In the genomic region with DNA sequence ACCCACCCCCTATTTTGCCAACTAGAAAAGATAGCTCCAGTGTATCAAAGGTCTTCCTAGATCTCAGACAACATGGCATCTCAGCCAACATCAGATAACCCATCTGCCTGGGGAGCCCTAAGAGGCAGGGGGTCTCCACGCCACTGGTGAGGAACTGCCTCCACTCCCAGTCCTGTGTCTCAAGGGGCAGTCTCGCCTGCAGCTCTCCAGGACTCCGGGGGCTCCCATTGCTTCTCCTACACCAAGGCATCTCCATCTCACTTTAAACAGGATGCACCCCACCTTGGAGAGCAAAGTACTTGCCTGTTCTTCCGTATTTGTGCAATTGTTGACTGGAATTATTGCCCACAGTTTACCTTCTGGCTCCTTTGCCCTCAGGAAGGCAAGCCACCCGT, we compare ENCODE assay signal across 9 mouse cellular contexts. TPM values are rescaled to one million over a fixed set of nuclear protein-coding genes. Genes with fewer than 3 reads are reported as not detected.
DNase-seq lines count a peak whose midpoint lies in the region; ATAC-seq and TF ChIP-seq lines count a peak whose summit lies in the region.
"Had no signal": no experiment of that assay in that cellular context is flagged by ENCODE, and none has a peak within 500 bp of the region (broad histone marks: within the 10 kb centered on the region; RNA-seq: fewer than 3 reads in every experiment).

No protein-coding gene starts in this region.

- H3K36me3 ChIP-seq in heart, embryonic 15.5 days = peaks cover 19% of the 10 kb centered on the region; the same call in 1 of the 2 replicates
- H3K36me3 ChIP-seq in CH12.LX (replicated peaks in 1 of 2; ENCODE audit: control insufficient read depth in 1 of 2, insufficient read depth in 1 of 2, low read length in 1 of 2) = peaks cover 0 to 4% of the 10 kb centered on the region in 2 experiments
- peaks cover 15% of the 10 kb centered on the region; the same call in 1 of the 2 replicates for H3K36me3 ChIP-seq in heart, embryonic 16.5 days (ENCODE audit: control insufficient read depth, insufficient read depth)
- peaks cover 2% of the 10 kb centered on the region; the same call in 1 of the 2 replicates for H3K36me3 ChIP-seq in limb, embryonic 15.5 days

- peak overlapping the region; percentile 83 for H3K27ac ChIP-seq in heart, embryonic 15.5 days
- peak overlapping the region; percentile 85 for H3K27ac ChIP-seq in CH12.LX (ENCODE audit: insufficient read depth, low read depth)
- peak overlapping the region; percentile 91 for H3K27ac ChIP-seq in heart, embryonic 16.5 days (ENCODE audit: low read length)
- peak overlapping the region; percentile 71 for H3K27ac ChIP-seq in limb, embryonic 15.5 days
- H3K27ac ChIP-seq in cerebellum, adult 2 months (ENCODE audit: insufficient read depth, low read length) = no peak overlapping the region
- H3K27ac ChIP-seq: neural tube, embryonic 12.5 days had no signal

- no peak for DNase-seq in heart, postnatal 4 days
- DNase-seq in CH12.LX (ENCODE audit: extremely low read depth) = no peak
- no peak for DNase-seq in adipocyte (ENCODE audit: low spot score)
- no peak for DNase-seq in cerebellum, adult 2 months
- DNase-seq in gastrocnemius, postnatal 14 days = no peak

- TF ChIP-seq CTCF in CH12.LX (conservative IDR thresholded peaks at IDR 0.05 in 1 of 2, IDR thresholded peaks at IDR 0.05 in 1 of 2; ENCODE audit: low read depth in 2 of 2, low read length in 2 of 2) = no peak
- no peak for TF ChIP-seq CTCF in cerebellum, adult 2 months (IDR thresholded peaks at IDR 0.05; ENCODE audit: borderline replicate concordance, insufficient read depth, low read depth, low read length)

- dilution Hi-C loops in CH12.LX (cut with MboI; ENCODE audit: extremely low pct_ligation_motif_present, extremely low pct_unique_long_range_greater_than_20kb, low sequenced_read_pairs) = no loop called here

- H3K4me1 ChIP-seq in heart, embryonic 15.5 days (replicated peaks) = peaks cover 35% of the 10 kb centered on the region
- peaks cover 37 to 73% of the 10 kb centered on the region in 2 experiments for H3K4me1 ChIP-seq in CH12.LX (ENCODE audit: control insufficient read depth in 1 of 2, insufficient read depth in 2 of 2)
- H3K4me1 ChIP-seq in heart, embryonic 16.5 days (ENCODE audit: control insufficient read depth, insufficient read depth, low read length) = peaks cover 27% of the 10 kb centered on the region
- H3K4me1 ChIP-seq in limb, embryonic 15.5 days = peaks cover 28% of the 10 kb centered on the region
- H3K4me1 ChIP-seq in cerebellum, adult 2 months (ENCODE audit: control insufficient read depth, insufficient read depth, low read length) = no peaks in the 10 kb centered on the region; the same call in 1 of the 2 replicates

- no peak for ATAC-seq in heart, embryonic 15.5 days (replicated peaks; ENCODE audit: insufficient number of reproducible peaks, insufficient read depth, low FRiP score, low read depth)
- no peak for ATAC-seq in heart, embryonic 16.5 days (replicated peaks; ENCODE audit: extremely low read depth, insufficient read depth, low FRiP score)
- no peak for ATAC-seq in limb, embryonic 15.5 days (ENCODE audit: insufficient number of reproducible peaks, low FRiP score, low TSS enrichment, low read depth)

- H3K9ac ChIP-seq in heart, embryonic 15.5 days = no peak overlapping the region
- H3K9ac ChIP-seq in CH12.LX (ENCODE audit: insufficient read depth, low read depth) = 0 out of 2 replicates have a peak overlapping the region, but pooled peaks have one; percentile 4
- peak overlapping the region; percentile 15; the same call in 1 of the 2 replicates for H3K9ac ChIP-seq in heart, embryonic 16.5 days (ENCODE audit: low read length)
- H3K9ac ChIP-seq in limb, embryonic 15.5 days = no peak overlapping the region
- H3K9ac ChIP-seq: neural tube, embryonic 12.5 days had no signal

- intact Hi-C loops in gastrocnemius, postnatal 14 days (cut with DNase I; ENCODE audit: low total_unique reads) = no loop called here

- no peaks in the 10 kb centered on the region for H3K9me3 ChIP-seq in heart, embryonic 15.5 days (replicated peaks)
- no peaks in the 10 kb centered on the region for H3K9me3 ChIP-seq in CH12.LX (replicated peaks; ENCODE audit: low read length)
- H3K9me3 ChIP-seq in heart, embryonic 16.5 days (replicated peaks; ENCODE audit: control insufficient read depth, low read length) = no peaks in the 10 kb centered on the region
- H3K9me3 ChIP-seq in limb, embryonic 15.5 days = no peaks in the 10 kb centered on the region
- H3K9me3 ChIP-seq: neural tube, embryonic 12.5 days had no signal

- H3K4me2 ChIP-seq in heart, embryonic 15.5 days = no peak overlapping the region
- H3K4me2 ChIP-seq in CH12.LX (ENCODE audit: insufficient read depth, low read depth, poor library complexity, severe bottlenecking) = peak overlapping the region; percentile 79; the same call in 1 of the 2 replicates
- peak overlapping the region; percentile 18; the same call in 1 of the 2 replicates for H3K4me2 ChIP-seq in heart, embryonic 16.5 days (ENCODE audit: low read depth, low read length)
- H3K4me2 ChIP-seq in limb, embryonic 15.5 days = no peak overlapping the region
- H3K4me2 ChIP-seq: neural tube, embryonic 12.5 days had no signal

- H3K79me2 ChIP-seq in CH12.LX (replicated peaks; ENCODE audit: control insufficient read depth, extremely low read depth, insufficient read depth, poor library complexity, severe bottlenecking) = peaks cover 5% of the 10 kb centered on the region

- no peak overlapping the region for H3K4me3 ChIP-seq in heart, embryonic 15.5 days
- H3K4me3 ChIP-seq in CH12.LX (replicated peaks in 1 of 3; ENCODE audit: low read depth in 2 of 3, low read length in 2 of 3, poor library complexity in 1 of 3) = no peak overlapping the region
- H3K4me3 ChIP-seq in heart, embryonic 16.5 days (ENCODE audit: low read length) = no peak overlapping the region
- no peak overlapping the region for H3K4me3 ChIP-seq in limb, embryonic 15.5 days
- H3K4me3 ChIP-seq in cerebellum, adult 2 months (replicated peaks; ENCODE audit: insufficient read depth, low read depth, low read length) = no peak overlapping the region
- H3K4me3 ChIP-seq: neural tube, embryonic 12.5 days had no signal

- no peaks in the 10 kb centered on the region for H3K27me3 ChIP-seq in heart, embryonic 15.5 days
- no peaks in the 10 kb centered on the region for H3K27me3 ChIP-seq in CH12.LX (replicated peaks)
- no peaks in the 10 kb centered on the region for H3K27me3 ChIP-seq in heart, embryonic 16.5 days (ENCODE audit: control insufficient read depth, insufficient read depth, low read length)
- no peaks in the 10 kb centered on the region for H3K27me3 ChIP-seq in limb, embryonic 15.5 days
- H3K27me3 ChIP-seq in cerebellum, adult 2 months (ENCODE audit: control insufficient read depth, insufficient read depth, low read length) = no peaks in the 10 kb centered on the region
- H3K27me3 ChIP-seq: neural tube, embryonic 12.5 days had no signal

- no peak for TF ChIP-seq POLR2A in CH12.LX (IDR thresholded peaks at IDR 0.05; ENCODE audit: low read depth, low read length)
- no peak for TF ChIP-seq POLR2A in cerebellum, adult 2 months (IDR thresholded peaks at IDR 0.05; ENCODE audit: borderline replicate concordance, insufficient read depth, low read length)

- TF ChIP-seq EP300 in CH12.LX (IDR thresholded peaks at IDR 0.05; ENCODE audit: low read length) = no peak

- 46% methylated on average over 5 of the region's 5 CpGs for WGBS in heart, embryonic 15.5 days
- whole genome bisulfite sequencing in heart, embryonic 16.5 days = 62% methylated on average over 5 of the region's 5 CpGs
- WGBS in limb, embryonic 15.5 days = 62% methylated on average over 5 of the region's 5 CpGs
- WGBS in cerebellum, adult 2 months = 58% methylated on average over 5 of the region's 5 CpGs

- TF ChIP-seq RAD21 in CH12.LX (IDR thresholded peaks at IDR 0.05; ENCODE audit: low read depth, low read length) = no peak

- in situ Hi-C loops in CH12.LX (cut with MboI; ENCODE audit: low pct_ligation_motif_present, low pct_unique_long_range_greater_than_20kb, low sequenced_read_pairs) = no loop called here

TF ChIP-seq in CH12.LX, 34 proteins besides CTCF, POLR2A, EP300 and RAD21:
- TF ChIP-seq PAX5 (IDR thresholded peaks at IDR 0.05; ENCODE audit: low read length) = no peak
- TF ChIP-seq CHD2 (IDR thresholded peaks at IDR 0.05; ENCODE audit: low read length) = no peak
- TF ChIP-seq ETS1 (conservative IDR thresholded peaks at IDR 0.05; ENCODE audit: low read depth, low read length) = no peak
- no peak for TF ChIP-seq POLR2AphosphoS2 (IDR thresholded peaks at IDR 0.05; ENCODE audit: low read depth, low read length)
- no peak for TF ChIP-seq USF1 (IDR thresholded peaks at IDR 0.05; ENCODE audit: low read depth, low read length)
- TF ChIP-seq JUN (IDR thresholded peaks at IDR 0.05; ENCODE audit: insufficient read depth, low read depth, low read length) = no peak
- TF ChIP-seq MXI1 (IDR thresholded peaks at IDR 0.05; ENCODE audit: low read depth, low read length) = no peak
- no peak for TF ChIP-seq KAT2A (IDR thresholded peaks at IDR 0.05; ENCODE audit: insufficient replicate concordance, low read length)

RNA-seq across cellular contexts. Expression of gene A930033H14Rik, which starts 40.8 kb away (rescaled TPM):
- polyA plus RNA-seq in heart, embryonic 15.5 days (2015; fragmentation: Nextera tagmentation; extraction: Ambion mirVana) = 1.5 and 1.8 TPM in 2 replicates
- total RNA-seq in heart, postnatal 4 days (2021) = 1 to 10 TPM; 6.0 to 6.6 TPM
- total RNA-seq in CH12.LX (2012; rRNA removed) (0.84 and 0.85 TPM in 2 replicates), CH12.LX (2014; rRNA removed) (0.13 and 0.15 TPM in 2 replicates)
- polyA plus RNA-seq in CH12.LX (2012; ENCODE audit: insufficient read length, low read depth) = 0.46 and 0.50 TPM in 2 replicates
- polyA plus RNA-seq in heart, embryonic 16.5 days (2015; fragmentation: Nextera tagmentation; extraction: Ambion mirVana) = 1.4 and 1.9 TPM in 2 replicates
- 3.0 and 3.1 TPM in 2 replicates for polyA plus RNA-seq in limb, embryonic 15.5 days (2015; fragmentation: Nextera tagmentation; extraction: Ambion mirVana)
- polyA plus RNA-seq in cerebellum, adult 2 months (2012; rRNA removed) = 0.92 and 1.0 TPM in 2 replicates
- 1 to 10 TPM; 2.9 to 3.4 TPM for total RNA-seq in gastrocnemius, postnatal 14 days (2021)

Comparison
In these comparisons a context has a peak if more than half of its experiments do, and no peak if none do; other contexts are left out.
1. H3K4me2 ChIP-seq: peak in CH12.LX (single experiment) and heart, embryonic 16.5 days (single experiment); none in heart, embryonic 15.5 days (single experiment) and limb, embryonic 15.5 days (single experiment).
2. H3K9ac ChIP-seq: peak in CH12.LX (single experiment) and heart, embryonic 16.5 days (single experiment); none in heart, embryonic 15.5 days (single experiment) and limb, embryonic 15.5 days (single experiment).